In the genomic region with DNA sequence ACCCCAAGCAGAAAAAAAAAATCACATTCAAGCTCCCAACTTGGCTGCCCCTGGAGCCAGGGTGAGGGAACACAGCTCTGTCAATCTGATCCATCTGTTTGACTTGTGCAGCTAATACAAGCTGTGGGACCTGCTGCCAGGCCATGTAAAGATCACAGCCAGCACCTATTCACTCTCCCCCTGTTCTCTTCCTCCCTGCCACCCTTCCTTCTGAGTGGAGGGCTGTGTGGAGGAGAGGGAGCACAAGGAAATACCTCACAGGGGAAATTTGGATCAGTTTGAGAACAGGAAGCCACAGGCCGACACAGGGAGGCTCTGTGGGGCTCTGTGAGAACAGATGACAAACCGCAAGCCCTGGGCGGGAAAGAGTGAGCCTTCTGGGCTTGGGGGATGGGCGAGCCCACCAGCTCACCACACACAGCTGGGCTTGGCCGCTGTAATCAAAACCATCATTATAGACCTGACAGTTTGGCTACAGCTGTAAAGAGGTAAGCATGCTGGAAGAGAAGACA, we compare ENCODE assay signal across 8 mouse cellular contexts. TPM values are rescaled to one million over a fixed set of nuclear protein-coding genes. Genes with fewer than 3 reads are reported as not detected.
DNase-seq lines count a peak whose midpoint lies in the region; ATAC-seq lines count a peak whose summit lies in the region.

No protein-coding gene starts in this region.

- WGBS in intestine, embryonic 16.5 days: 30% methylated on average over 5 of the region's 5 CpGs

- H3K4me1 ChIP-seq in intestine, embryonic 16.5 days (ENCODE audit: control insufficient read depth, insufficient read depth, low read length): peaks cover 45% of the 10 kb centered on the region

- H3K27me3 ChIP-seq in intestine, embryonic 16.5 days (replicated peaks; ENCODE audit: control insufficient read depth, insufficient read depth, low read length): no peaks in the 10 kb centered on the region

- peaks cover 22% of the 10 kb centered on the region for H3K36me3 ChIP-seq in intestine, embryonic 16.5 days (ENCODE audit: control insufficient read depth, insufficient read depth, low read length)

- peak overlapping the region; percentile 38 for H3K27ac ChIP-seq in intestine, embryonic 16.5 days (ENCODE audit: low read length)

- no peak overlapping the region for H3K4me2 ChIP-seq in intestine, embryonic 16.5 days (ENCODE audit: low read depth, low read length)

- H3K9ac ChIP-seq in intestine, embryonic 16.5 days (ENCODE audit: low read depth, low read length): no peak overlapping the region

- peak; percentile 25 for DNase-seq in gastrocnemius, postnatal 25 days
- no peak for DNase-seq in gastrocnemius, adult 18-20 months (ENCODE audit: low spot score)
- peak; percentile 34 to 48 for DNase-seq in CD8-positive naive resting alpha-beta T cell, adult 2 months (ENCODE audit: low read depth in 2 of 2, low spot score in 2 of 2)
- DNase-seq in natural killer cell, adult 2 months (ENCODE audit: low spot score in 2 of 2): peak; percentile 39 to 47
- DNase-seq in testis, postnatal 14 days (ENCODE audit: low spot score): no peak
- no peak for DNase-seq in adrenal gland, adult 8-10 months

- ATAC-seq in erythroid progenitor cell, adult 5-6 weeks (replicated peaks; ENCODE audit: low FRiP score, poor library complexity, severe bottlenecking): 0 out of 2 replicates have a peak, but pooled peaks have one; percentile 37
- no peak for ATAC-seq in intestine, embryonic 16.5 days

- H3K4me3 ChIP-seq in intestine, embryonic 16.5 days (ENCODE audit: low read length): no peak overlapping the region

- no peaks in the 10 kb centered on the region for H3K9me3 ChIP-seq in intestine, embryonic 16.5 days (ENCODE audit: control insufficient read depth, low read length)

RNA-seq across cellular contexts. Expression of a gene that starts 31.1 kb away (rescaled TPM):
- 1 to 10 TPM; 2.0 to 2.3 TPM for total RNA-seq in gastrocnemius, postnatal 25 days (2021)
- 1 to 10 TPM; 1.2 to 1.8 TPM for total RNA-seq in gastrocnemius, adult 18-20 months (2021)
- 16.6 and 21.4 TPM in 2 replicates for total RNA-seq in erythroid progenitor cell, adult 5-6 weeks (2015; ENCODE audit: low replicate concordance)
- 24.1 and 25.2 TPM in 2 replicates for total RNA-seq in erythroid progenitor cell, adult 5-6 weeks (2017; ENCODE audit: low replicate concordance)
- 15.4 and 19.0 TPM in 2 replicates for polyA plus RNA-seq in intestine, embryonic 16.5 days (2015; fragmentation: Nextera tagmentation; extraction: Ambion mirVana)
- 10 to 100 TPM; 11.8 to 15.2 (median 13.1) TPM for total RNA-seq in adrenal gland, adult 8-10 months (2022)

RNA-seq across cellular contexts. Expression of a gene that starts 45.2 kb away (rescaled TPM):
- total RNA-seq in gastrocnemius, postnatal 25 days (2021): 10 to 100 TPM in 1 of 2 experiments, 1 to 10 TPM in 1; 9.9 to 11.2 TPM
- total RNA-seq in gastrocnemius, adult 18-20 months (2021): 1 to 10 TPM; 5.7 to 8.5 TPM
- 4.0 and 6.3 TPM in 2 replicates for total RNA-seq in erythroid progenitor cell, adult 5-6 weeks (2015; ENCODE audit: low replicate concordance)
- 1.6 and 2.6 TPM in 2 replicates for total RNA-seq in erythroid progenitor cell, adult 5-6 weeks (2017; ENCODE audit: low replicate concordance)
- polyA plus RNA-seq in intestine, embryonic 16.5 days (2015; fragmentation: Nextera tagmentation; extraction: Ambion mirVana): 24.5 and 25.5 TPM in 2 replicates
- total RNA-seq in adrenal gland, adult 8-10 months (2022): 10 to 100 TPM; 61.8 to 83.5 (median 72.3) TPM

Comparison
In these comparisons a context has a peak if more than half of its experiments do, and no peak if none do; other contexts are left out.
1. DNase-seq: peak in gastrocnemius, postnatal 25 days (single experiment), CD8-positive naive resting alpha-beta T cell, adult 2 months (2 of 2) and natural killer cell, adult 2 months (2 of 2); none in gastrocnemius, adult 18-20 months (single experiment), testis, postnatal 14 days (single experiment) and adrenal gland, adult 8-10 months (single experiment).
2. RNA of a gene that starts 45.2 kb away (total RNA-seq): 61.8 to 83.5 TPM in adrenal gland, adult 8-10 months; 9.9 to 11.2 TPM in gastrocnemius, postnatal 25 days, 5.7 to 8.5 TPM in gastrocnemius, adult 18-20 months and 1.6 to 6.3 TPM in erythroid progenitor cell, adult 5-6 weeks; every median in the first group is over 4 times any median in the second.